ENCODE assay signal across 10 mouse cellular contexts in the genomic region with DNA sequence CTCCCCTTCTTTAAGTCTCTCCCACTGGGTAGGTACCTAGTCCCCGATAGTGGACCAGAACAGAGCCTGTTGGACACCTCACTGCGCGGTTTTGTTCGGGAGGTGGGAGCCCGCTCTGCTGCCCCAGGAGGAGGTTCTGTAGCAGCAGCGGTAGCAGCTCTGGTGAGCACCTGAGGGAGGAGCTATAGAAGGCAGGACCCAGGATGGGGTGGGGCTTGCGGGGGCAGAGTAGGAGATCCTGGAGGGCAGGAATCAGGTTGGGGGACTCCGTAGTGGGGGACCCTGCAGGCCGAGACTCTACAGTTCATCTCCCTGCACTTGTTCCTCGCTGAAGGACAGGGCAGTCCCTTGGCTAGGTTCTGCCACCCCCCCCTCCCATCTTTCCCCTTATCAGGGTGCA. TPM values are rescaled to one million over a fixed set of nuclear protein-coding genes. Genes with fewer than 3 reads are reported as not detected.
DNase-seq lines count a peak whose midpoint lies in the region; ATAC-seq and TF ChIP-seq lines count a peak whose summit lies in the region.
"Had no signal": no experiment of that assay in that cellular context is flagged by ENCODE, and none has a peak within 500 bp of the region (broad histone marks: within the 10 kb centered on the region; RNA-seq: fewer than 3 reads in every experiment).

No protein-coding gene starts in this region.

- H3K36me3 ChIP-seq in lung, embryonic 14.5 days (ENCODE audit: insufficient read depth), result no peaks in the 10 kb centered on the region
- no peaks in the 10 kb centered on the region for H3K36me3 ChIP-seq in intestine, embryonic 15.5 days

- H3K4me3 ChIP-seq in cerebellum, adult 2 months (replicated peaks; ENCODE audit: insufficient read depth, low read depth, low read length), result peak overlapping the region; percentile 39
- no peak overlapping the region for H3K4me3 ChIP-seq in lung, embryonic 14.5 days (ENCODE audit: low read depth, low read length)
- no peak overlapping the region for H3K4me3 ChIP-seq in intestine, embryonic 15.5 days (replicated peaks)

- H3K9me3 ChIP-seq in lung, embryonic 14.5 days (ENCODE audit: low read depth, low read length), result no peaks in the 10 kb centered on the region
- H3K9me3 ChIP-seq in intestine, embryonic 15.5 days, result no peaks in the 10 kb centered on the region

- no peak overlapping the region for H3K27ac ChIP-seq in cerebellum, adult 2 months (ENCODE audit: insufficient read depth, low read length)
- H3K27ac ChIP-seq in lung, embryonic 14.5 days (ENCODE audit: low read depth), result no peak overlapping the region
- H3K27ac ChIP-seq in intestine, embryonic 15.5 days, result no peak overlapping the region
- H3K27ac ChIP-seq: macrophage had no signal

- no peaks in the 10 kb centered on the region for H3K4me1 ChIP-seq in cerebellum, adult 2 months (ENCODE audit: control insufficient read depth, insufficient read depth, low read length)
- no peaks in the 10 kb centered on the region for H3K4me1 ChIP-seq in lung, embryonic 14.5 days (ENCODE audit: insufficient read depth)
- H3K4me1 ChIP-seq in intestine, embryonic 15.5 days (replicated peaks), result no peaks in the 10 kb centered on the region

- H3K27me3 ChIP-seq in cerebellum, adult 2 months (ENCODE audit: control insufficient read depth, insufficient read depth, low read length), result no peaks in the 10 kb centered on the region
- no peaks in the 10 kb centered on the region for H3K27me3 ChIP-seq in lung, embryonic 14.5 days (ENCODE audit: insufficient read depth, low read length)
- H3K27me3 ChIP-seq in intestine, embryonic 15.5 days (replicated peaks), result no peaks in the 10 kb centered on the region

- no peak for TF ChIP-seq POLR2A in cerebellum, adult 2 months (IDR thresholded peaks at IDR 0.05; ENCODE audit: borderline replicate concordance, insufficient read depth, low read length)

- H3K4me2 ChIP-seq in lung, embryonic 14.5 days, result peak overlapping the region; percentile 36
- H3K4me2 ChIP-seq in intestine, embryonic 15.5 days (replicated peaks), result peak overlapping the region; percentile 42

- TF ChIP-seq CTCF in cerebellum, adult 2 months (IDR thresholded peaks at IDR 0.05; ENCODE audit: borderline replicate concordance, insufficient read depth, low read depth, low read length), result no peak
- TF ChIP-seq CTCF in lung, embryonic 14.5 days (IDR thresholded peaks at IDR 0.05; ENCODE audit: low read depth), result no peak

- no peak for DNase-seq in cerebellum, adult 2 months
- DNase-seq in cerebellum, adult 9-10 months, result no peak
- no peak for DNase-seq in lung, embryonic 14.5 days
- DNase-seq in lung, postnatal 36 days, result no peak
- peak; percentile 2 for DNase-seq in retina, embryonic 14.5 days (ENCODE audit: low spot score)
- DNase-seq in T-cell, adult 2 months (ENCODE audit: low spot score), result no peak

- ATAC-seq in lung, embryonic 14.5 days (ENCODE audit: insufficient read depth), result no peak
- ATAC-seq in intestine, embryonic 15.5 days, result 0 out of 2 replicates have a peak, but pooled peaks have one; percentile 20
- ATAC-seq in CD4-positive, CD25-positive, alpha-beta regulatory T cell, adult 4 months, result no peak

- no peak overlapping the region for H3K9ac ChIP-seq in lung, embryonic 14.5 days
- H3K9ac ChIP-seq in intestine, embryonic 15.5 days, result no peak overlapping the region

- WGBS in cerebellum, adult 2 months, result 16% methylated on average over 10 of the region's 10 CpGs
- WGBS in lung, embryonic 14.5 days, result 14% methylated on average over 10 of the region's 10 CpGs
- 14% methylated on average over 10 of the region's 10 CpGs for WGBS in intestine, embryonic 15.5 days

RNA-seq across cellular contexts. Expression of a gene that starts 8.7 kb away (rescaled TPM):
- not detected in 2 replicates for polyA plus RNA-seq in cerebellum, adult 2 months (2012; rRNA removed)
- 0.12 TPM in 1 of 2 replicates, not detected in the other for polyA plus RNA-seq in lung, embryonic 14.5 days (2014; fragmentation: Nextera tagmentation; extraction: Ambion mirVana)
- 0.64 and 1.3 TPM in 2 replicates for polyA plus RNA-seq in intestine, embryonic 15.5 days (2015; fragmentation: Nextera tagmentation; extraction: Ambion mirVana)
- polyA plus RNA-seq in CD4-positive, CD25-positive, alpha-beta regulatory T cell, adult 4 months (2017; shearing (Covaris generic)), result not detected
- polyA plus RNA-seq: large intestine, adult 2 months; macrophage had no signal

RNA-seq across cellular contexts. Expression of a gene that starts 22.1 kb away (rescaled TPM):
- polyA plus RNA-seq in cerebellum, adult 2 months (2012; rRNA removed), result 0.44 and 0.64 TPM in 2 replicates
- polyA plus RNA-seq in lung, embryonic 14.5 days (2014; fragmentation: Nextera tagmentation; extraction: Ambion mirVana), result not detected in 2 replicates
- polyA plus RNA-seq in intestine, embryonic 15.5 days (2015; fragmentation: Nextera tagmentation; extraction: Ambion mirVana), result not detected in 2 replicates
- polyA plus RNA-seq in CD4-positive, CD25-positive, alpha-beta regulatory T cell, adult 4 months (2017; shearing (Covaris generic)), result not detected
- polyA plus RNA-seq: macrophage had no signal

RNA-seq across cellular contexts. Expression of a gene that starts 39.3 kb away (rescaled TPM):
- 2.9 and 4.0 TPM in 2 replicates for polyA plus RNA-seq in cerebellum, adult 2 months (2012; rRNA removed)
- 168 and 170 TPM in 2 replicates for polyA plus RNA-seq in lung, embryonic 14.5 days (2014; fragmentation: Nextera tagmentation; extraction: Ambion mirVana)
- polyA plus RNA-seq in intestine, embryonic 15.5 days (2015; fragmentation: Nextera tagmentation; extraction: Ambion mirVana), result 274 and 282 TPM in 2 replicates
- polyA plus RNA-seq in CD4-positive, CD25-positive, alpha-beta regulatory T cell, adult 4 months (2017; shearing (Covaris generic)), result not detected

RNA-seq across cellular contexts. Expression of a gene that starts 52.8 kb away (rescaled TPM):
- polyA plus RNA-seq in cerebellum, adult 2 months (2012; rRNA removed), result 30.5 and 32.2 TPM in 2 replicates
- 21.5 and 28.4 TPM in 2 replicates for polyA plus RNA-seq in lung, embryonic 14.5 days (2014; fragmentation: Nextera tagmentation; extraction: Ambion mirVana)
- polyA plus RNA-seq in intestine, embryonic 15.5 days (2015; fragmentation: Nextera tagmentation; extraction: Ambion mirVana), result 60.2 and 67.2 TPM in 2 replicates
- polyA plus RNA-seq in CD4-positive, CD25-positive, alpha-beta regulatory T cell, adult 4 months (2017; shearing (Covaris generic)), result 10 to 100 TPM; 13.8 to 15.3 TPM

Comparison
In these comparisons a context has a peak if more than half of its experiments do, and no peak if none do; other contexts are left out.
1. RNA of a gene that starts 39.3 kb away (polyA plus RNA-seq): 274 to 282 TPM in intestine, embryonic 15.5 days and 168 to 170 TPM in lung, embryonic 14.5 days; 2.9 to 4.0 TPM in cerebellum, adult 2 months and not detected in CD4-positive, CD25-positive, alpha-beta regulatory T cell, adult 4 months; every median in the first group is over 10 times any median in the second.